Mouse (Mus musculus): ENCODE measurements around the gene Mtss1l. TPM values are rescaled to one million over a fixed set of nuclear protein-coding genes. Genes with fewer than 3 reads are reported as not detected.

The Mtss1l gene
- polyA plus RNA-seq, 1 experiment from 2014 or later = 25.7 TPM

DNA sequence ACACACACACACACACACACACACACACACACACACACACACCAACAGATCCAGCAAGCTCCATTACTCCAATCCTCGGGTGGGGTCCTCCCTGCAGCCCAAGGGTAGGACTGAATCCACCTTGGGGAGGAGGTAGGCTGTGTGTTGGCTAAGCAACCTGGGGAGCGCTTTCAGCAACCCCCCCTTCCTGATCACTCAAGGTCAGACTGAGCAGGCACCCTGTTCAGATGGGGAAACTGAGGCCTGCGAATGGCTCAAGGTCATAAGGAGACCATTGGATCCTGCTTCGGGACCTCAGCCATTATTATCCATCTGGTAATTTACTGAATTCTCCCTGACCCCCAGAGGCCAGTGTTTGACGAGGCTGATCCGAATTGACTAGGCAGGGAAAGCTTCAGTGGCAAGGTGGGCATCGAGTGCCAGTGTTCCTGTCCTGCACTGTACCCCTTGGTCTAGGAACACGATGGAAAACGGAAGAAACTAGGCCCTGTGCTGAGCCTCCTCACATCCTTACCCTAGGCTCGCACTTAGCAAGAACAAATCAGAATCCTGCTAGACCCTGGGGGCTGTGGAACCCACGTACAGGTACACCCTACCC lies 1.2 kb downstream of the Mtss1l start:
- no peak for ATAC-seq (ENCODE audit: low FRiP score, low read depth)
- peak overlapping the region; percentile 88 for H3K9ac ChIP-seq
- H3K27me3 ChIP-seq (replicated peaks) = no peaks in the 10 kb centered on the region
- H3K27ac ChIP-seq = no peak overlapping the region
- peak overlapping the region; percentile 83 for H3K4me2 ChIP-seq (replicated peaks)
- no peaks in the 10 kb centered on the region for H3K9me3 ChIP-seq
- WGBS = 51% methylated on average over 11 of the region's 11 CpGs
- H3K36me3 ChIP-seq = peaks cover 15% of the 10 kb centered on the region
- peak overlapping the region; percentile 75 for H3K4me3 ChIP-seq
- H3K4me1 ChIP-seq = peaks cover 65% of the 10 kb centered on the region

DNA sequence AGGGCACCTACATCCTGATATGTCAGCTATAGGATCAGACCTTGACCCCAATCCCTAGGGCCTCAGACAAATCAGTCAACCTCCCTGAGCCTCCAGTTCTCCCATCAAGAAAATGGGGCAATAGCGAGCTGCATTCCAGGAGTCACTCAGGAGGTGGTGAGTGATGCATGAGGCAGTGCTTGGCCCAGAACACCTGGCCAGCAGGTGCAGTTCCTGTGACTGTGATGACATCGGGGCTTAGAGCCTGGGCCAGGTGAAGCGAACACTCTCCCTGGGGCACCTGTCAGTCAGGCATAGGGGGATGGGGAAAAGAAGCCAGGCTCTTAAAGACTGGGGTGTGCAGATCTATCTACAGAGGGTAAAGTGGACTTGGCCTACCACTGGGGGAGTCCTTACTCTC lies 3.2 kb downstream of the Mtss1l start:
- WGBS = 88% methylated on average over 3 of the region's 3 CpGs
- Histone ChIP-seq H3K4me3 (no peak overlapping the region), H3K4me2 (replicated peaks) (peak overlapping the region; percentile 83; the same call in 1 of the 2 replicates), H3K4me1 (peaks cover 56% of the 10 kb centered on the region), H3K36me3 (peaks cover 34% of the 10 kb centered on the region), H3K27ac (no peak overlapping the region), H3K9ac (no peak overlapping the region), H3K9me3 (no peaks in the 10 kb centered on the region), H3K27me3 (replicated peaks) (no peaks in the 10 kb centered on the region)
- ATAC-seq (ENCODE audit: low FRiP score, low read depth) = no peak

GRCm38 (mm10) chr8:110725084-110725838 lies 4.0 kb downstream of the Mtss1l start:
- Histone ChIP-seq H3K4me1 (peaks cover 48% of the 10 kb centered on the region), H3K9ac (0 out of 2 replicates have a peak overlapping the region, but pooled peaks have one; percentile 8), H3K9me3 (no peaks in the 10 kb centered on the region), H3K27ac (no peak overlapping the region), H3K36me3 (peaks cover 42% of the 10 kb centered on the region), H3K4me3 (no peak overlapping the region), H3K4me2 (replicated peaks) (peak overlapping the region; percentile 83; the same call in 1 of the 2 replicates), H3K27me3 (replicated peaks) (no peaks in the 10 kb centered on the region)
- WGBS = 55% methylated on average over 7 of the region's 7 CpGs
- no peak for ATAC-seq (ENCODE audit: low FRiP score, low read depth)

DNA sequence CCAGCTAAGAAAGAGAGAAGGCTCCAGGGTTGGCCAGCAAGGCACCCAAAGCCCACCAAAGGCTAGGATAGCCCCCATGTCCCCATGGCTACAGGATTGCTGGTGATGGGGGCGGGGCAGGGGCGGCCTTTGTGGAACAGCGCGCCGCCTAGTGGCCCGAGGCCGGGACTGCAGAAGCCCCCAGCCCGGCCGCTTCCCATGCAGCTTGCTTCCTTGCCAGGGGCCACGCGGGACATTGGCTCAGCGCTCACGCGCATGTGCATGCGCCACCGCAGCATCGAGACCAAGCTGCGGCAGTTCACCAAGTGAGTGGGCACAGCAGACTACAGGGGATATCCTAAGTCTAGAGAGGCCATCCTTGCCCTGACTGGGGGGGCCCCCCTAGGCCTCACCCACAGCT lies 5.6 kb downstream of the Mtss1l start:
- peaks cover 57% of the 10 kb centered on the region for H3K36me3 ChIP-seq
- H3K27ac ChIP-seq = no peak overlapping the region
- ATAC-seq (ENCODE audit: low FRiP score, low read depth) = peak; percentile 30
- no peak overlapping the region for H3K4me3 ChIP-seq
- no peaks in the 10 kb centered on the region for H3K9me3 ChIP-seq
- peak overlapping the region; percentile 35; the same call in 1 of the 2 replicates for H3K4me2 ChIP-seq (replicated peaks)
- WGBS = 10% methylated on average over 18 of the region's 18 CpGs
- no peaks in the 10 kb centered on the region for H3K27me3 ChIP-seq (replicated peaks)
- H3K9ac ChIP-seq = peak overlapping the region; percentile 33; the same call in 1 of the 2 replicates
- peaks cover 42% of the 10 kb centered on the region for H3K4me1 ChIP-seq

DNA sequence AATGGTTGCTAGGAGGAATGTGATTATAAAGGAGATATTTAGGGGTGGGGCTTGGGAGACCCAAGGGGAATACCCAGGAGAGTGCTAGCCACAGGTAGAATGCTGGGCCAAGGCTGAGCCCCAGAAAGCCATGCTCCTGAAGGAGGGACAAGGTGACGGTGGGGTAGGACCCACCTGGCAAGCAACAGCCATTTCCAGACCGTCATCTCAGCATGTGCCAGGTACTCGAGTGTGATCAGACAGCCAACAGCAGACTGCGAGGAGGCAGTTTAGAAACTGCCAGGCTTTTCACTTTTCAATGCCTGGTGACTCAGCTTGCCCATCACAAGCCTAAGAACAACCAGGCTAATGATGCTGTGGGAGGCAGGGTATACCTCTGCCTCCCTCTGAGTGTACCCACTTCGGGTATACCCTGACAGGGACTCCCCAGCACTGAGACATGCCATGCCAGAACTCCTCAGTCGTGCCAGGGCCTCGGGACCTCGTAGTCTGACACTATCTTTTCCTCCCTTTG lies 10.1 kb downstream of the Mtss1l start:
- Histone ChIP-seq H3K27ac (no peak overlapping the region), H3K4me1 (peaks cover 5% of the 10 kb centered on the region; the same call in 1 of the 2 replicates), H3K27me3 (replicated peaks) (no peaks in the 10 kb centered on the region), H3K4me3 (no peak overlapping the region), H3K9me3 (no peaks in the 10 kb centered on the region), H3K9ac (no peak overlapping the region), H3K36me3 (peaks cover 84% of the 10 kb centered on the region), H3K4me2 (replicated peaks) (no peak overlapping the region)
- ATAC-seq (ENCODE audit: low FRiP score, low read depth) = no peak
- WGBS = 90% methylated on average over 8 of the region's 8 CpGs

DNA sequence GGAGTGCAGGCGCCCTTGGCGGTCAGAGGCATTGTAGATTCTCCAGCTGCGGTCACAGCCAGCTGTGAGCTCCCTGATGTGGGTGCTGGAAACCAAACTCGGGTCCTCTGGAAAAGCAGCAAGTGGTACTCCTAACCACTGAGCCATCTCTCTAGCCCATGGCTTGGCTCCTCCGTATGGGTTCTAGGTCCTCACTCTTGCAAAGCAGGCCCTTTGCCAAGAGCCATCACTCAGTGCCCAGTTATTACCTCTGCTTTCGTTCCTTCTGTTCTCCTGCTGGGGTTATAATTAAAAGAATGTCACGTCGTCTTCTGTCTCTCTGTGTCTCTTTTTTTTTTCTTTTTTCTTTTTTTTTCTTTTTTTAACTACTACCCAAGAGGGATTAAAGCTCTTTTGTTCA lies 11.8 kb downstream of the Mtss1l start:
- no peak for ATAC-seq (ENCODE audit: low FRiP score, low read depth)
- Histone ChIP-seq H3K9me3 (no peaks in the 10 kb centered on the region), H3K4me1 (no peaks in the 10 kb centered on the region), H3K27me3 (replicated peaks) (no peaks in the 10 kb centered on the region), H3K9ac (no peak overlapping the region), H3K27ac (no peak overlapping the region), H3K4me2 (replicated peaks) (no peak overlapping the region), H3K36me3 (peaks cover 88% of the 10 kb centered on the region), H3K4me3 (no peak overlapping the region)
- 88% methylated on average over 8 of the region's 8 CpGs for WGBS

DNA sequence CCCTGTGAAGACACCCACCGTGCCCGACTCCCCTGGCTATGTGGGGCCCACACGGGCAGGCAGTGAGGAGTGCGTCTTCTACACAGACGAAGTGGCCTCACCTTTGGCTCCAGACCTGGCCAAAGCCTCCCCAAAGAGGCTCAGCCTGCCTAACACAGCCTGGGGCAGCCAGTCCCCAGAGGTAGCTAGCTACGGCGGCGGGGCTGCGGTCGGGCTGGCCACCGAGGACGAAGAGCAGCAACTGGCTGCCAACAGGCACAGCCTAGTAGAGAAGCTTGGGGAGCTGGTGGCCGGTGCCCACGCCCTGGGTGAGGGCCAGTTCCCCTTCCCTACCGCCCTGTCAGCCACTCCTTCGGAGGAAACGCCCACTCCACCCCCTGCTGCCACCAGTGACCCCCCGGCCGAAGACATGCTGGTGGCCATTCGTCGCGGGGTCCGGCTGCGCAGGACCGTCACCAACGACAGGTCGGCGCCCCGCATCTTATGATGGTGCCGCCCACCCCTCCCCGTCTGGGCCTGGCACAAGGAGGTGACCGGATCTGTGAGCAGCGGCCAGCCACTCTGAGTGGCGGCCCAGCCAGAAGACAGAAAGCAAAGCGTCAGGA lies 17.4 kb downstream of the Mtss1l start:
- Histone ChIP-seq H3K4me1 (no peaks in the 10 kb centered on the region), H3K4me2 (replicated peaks) (no peak overlapping the region), H3K27ac (no peak overlapping the region), H3K4me3 (no peak overlapping the region), H3K27me3 (replicated peaks) (no peaks in the 10 kb centered on the region), H3K9ac (no peak overlapping the region), H3K9me3 (no peaks in the 10 kb centered on the region), H3K36me3 (peaks cover 58% of the 10 kb centered on the region)
- WGBS = 93% methylated on average over 35 of the region's 35 CpGs
- no peak for ATAC-seq (ENCODE audit: low FRiP score, low read depth)

GRCm38 (mm10) chr8:110740629-110741175 lies 19.4 kb downstream of the Mtss1l start:
- Histone ChIP-seq H3K36me3 (peaks cover 46% of the 10 kb centered on the region), H3K4me1 (no peaks in the 10 kb centered on the region), H3K27ac (no peak overlapping the region), H3K4me2 (replicated peaks) (no peak overlapping the region), H3K9me3 (no peaks in the 10 kb centered on the region), H3K9ac (no peak overlapping the region), H3K4me3 (no peak overlapping the region), H3K27me3 (replicated peaks) (no peaks in the 10 kb centered on the region)
- WGBS = 95% methylated on average over 5 of the region's 5 CpGs
- no peak for ATAC-seq (ENCODE audit: low FRiP score, low read depth)

DNA sequence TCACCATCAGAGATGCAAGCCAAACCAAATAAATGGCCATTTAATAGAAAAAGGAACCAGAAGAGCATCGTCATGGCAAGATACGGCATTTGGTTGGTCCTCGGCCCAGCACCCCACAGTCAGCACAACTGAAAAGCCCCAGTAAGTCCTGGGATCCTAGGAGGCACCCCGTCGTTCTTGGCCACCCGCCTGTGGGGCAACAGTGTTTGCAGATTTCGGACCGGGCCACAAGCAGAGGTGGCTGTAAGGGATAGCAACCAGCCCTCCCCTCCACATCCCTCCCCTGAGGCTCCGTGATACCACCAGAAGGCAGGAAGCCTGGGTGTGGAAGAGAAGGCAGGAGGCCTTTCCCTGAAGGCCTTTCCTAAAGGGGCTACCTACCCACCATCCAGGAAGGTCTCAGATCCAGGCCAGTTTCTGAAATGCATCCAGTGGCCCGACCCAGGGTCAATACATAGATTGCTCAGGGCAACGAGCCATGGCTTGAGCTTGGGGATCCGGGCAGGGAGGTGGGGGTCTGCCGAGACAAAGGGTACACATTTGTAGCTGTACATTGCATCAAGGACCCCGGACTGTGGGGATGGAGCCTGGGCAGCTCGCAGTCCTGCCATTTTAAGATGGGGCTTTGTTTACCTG lies 20.7 kb downstream of the Mtss1l start:
- Histone ChIP-seq H3K27me3 (replicated peaks) (no peaks in the 10 kb centered on the region), H3K9me3 (no peaks in the 10 kb centered on the region), H3K4me3 (no peak overlapping the region), H3K4me1 (no peaks in the 10 kb centered on the region), H3K9ac (no peak overlapping the region), H3K27ac (no peak overlapping the region), H3K36me3 (peaks cover 35% of the 10 kb centered on the region), H3K4me2 (replicated peaks) (no peak overlapping the region)
- no peak for ATAC-seq (ENCODE audit: low FRiP score, low read depth)
- 81% methylated on average over 15 of the region's 15 CpGs for WGBS

- H3K9me3 ChIP-seq = no peaks in the 10 kb centered on the region
- H3K4me3 ChIP-seq = no peak overlapping the region
- no peak overlapping the region for H3K27ac ChIP-seq
- no peaks in the 10 kb centered on the region for H3K27me3 ChIP-seq (replicated peaks)
- H3K4me1 ChIP-seq = no peaks in the 10 kb centered on the region
- peaks cover 30% of the 10 kb centered on the region for H3K36me3 ChIP-seq
- H3K4me2 ChIP-seq (replicated peaks) = no peak overlapping the region
- H3K9ac ChIP-seq = no peak overlapping the region
- WGBS = 90% methylated on average over 5 of the region's 5 CpGs
- no peak for ATAC-seq (ENCODE audit: low FRiP score, low read depth)
Measured at GRCm38 (mm10) chr8:110742452-110742818, 21.2 kb downstream of the Mtss1l start.

DNA sequence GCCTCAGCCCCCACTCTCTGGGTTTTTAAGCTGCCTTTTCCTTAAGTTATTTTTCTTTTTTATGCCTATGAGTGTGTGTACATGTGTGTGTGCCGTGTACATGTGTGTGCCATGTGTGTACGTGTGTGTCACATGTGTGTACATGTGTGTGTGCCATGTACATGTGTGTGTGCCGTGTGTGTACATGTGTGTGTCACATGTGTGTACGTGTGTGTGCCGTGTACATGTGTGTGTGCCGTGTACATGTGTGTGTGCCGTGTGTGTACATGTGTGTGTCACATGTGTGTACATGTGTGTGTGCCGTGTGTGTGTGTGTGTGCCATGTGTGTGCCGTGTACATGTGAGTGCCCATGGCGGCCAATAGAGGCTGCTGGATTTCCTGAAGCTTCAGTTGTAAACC lies 23.9 kb downstream of the Mtss1l start:
- Histone ChIP-seq H3K27me3 (replicated peaks) (no peaks in the 10 kb centered on the region), H3K9me3 (no peaks in the 10 kb centered on the region), H3K4me1 (no peaks in the 10 kb centered on the region), H3K4me2 (replicated peaks) (no peak overlapping the region), H3K36me3 (peaks cover 3% of the 10 kb centered on the region; the same call in 1 of the 2 replicates), H3K9ac (no peak overlapping the region), H3K4me3 (no peak overlapping the region), H3K27ac (no peak overlapping the region)
- 95% methylated on average over 10 of the region's 10 CpGs for WGBS
- no peak for ATAC-seq (ENCODE audit: low FRiP score, low read depth)

DNA sequence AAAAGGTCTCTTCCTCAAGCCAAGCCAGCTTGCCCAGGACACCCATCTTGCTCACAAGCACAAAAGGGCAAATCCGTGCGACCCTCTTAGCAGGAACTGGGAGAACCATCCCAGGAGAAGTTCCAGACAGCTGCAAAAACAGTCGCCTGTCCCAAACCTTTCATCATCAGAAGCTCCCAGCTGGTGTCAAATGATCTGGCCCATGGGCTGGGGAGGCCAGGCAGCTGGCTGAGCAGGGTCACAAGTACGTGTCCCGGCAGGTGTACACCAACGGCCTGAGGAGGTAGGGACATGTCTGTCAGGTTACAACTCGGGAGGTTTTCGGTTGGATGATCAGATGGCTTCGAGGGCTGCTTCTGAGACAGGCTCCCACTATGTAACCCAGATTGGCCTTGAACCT lies 25.4 kb downstream of the Mtss1l start:
- H3K36me3 ChIP-seq = no peaks in the 10 kb centered on the region
- no peak overlapping the region for H3K27ac ChIP-seq
- H3K27me3 ChIP-seq (replicated peaks) = no peaks in the 10 kb centered on the region
- WGBS = 65% methylated on average over 9 of the region's 9 CpGs
- no peak for ATAC-seq (ENCODE audit: low FRiP score, low read depth)
- no peaks in the 10 kb centered on the region for H3K4me1 ChIP-seq
- H3K4me3 ChIP-seq = no peak overlapping the region
- H3K9me3 ChIP-seq = no peaks in the 10 kb centered on the region
- no peak overlapping the region for H3K4me2 ChIP-seq (replicated peaks)
- H3K9ac ChIP-seq = no peak overlapping the region

Measured in neural tube, embryonic 12.5 days (tissue).